Mouse (Mus musculus) kidney, adult 8-10 months (tissue): ENCODE measurements around the gene Atp6v0a1.

Experiments used
- DNase-seq, 2 experiments: peaks; one replicate each; pipeline ENCODE4 v3.0.0; 2022

Gene Atp6v0a1

DNA sequence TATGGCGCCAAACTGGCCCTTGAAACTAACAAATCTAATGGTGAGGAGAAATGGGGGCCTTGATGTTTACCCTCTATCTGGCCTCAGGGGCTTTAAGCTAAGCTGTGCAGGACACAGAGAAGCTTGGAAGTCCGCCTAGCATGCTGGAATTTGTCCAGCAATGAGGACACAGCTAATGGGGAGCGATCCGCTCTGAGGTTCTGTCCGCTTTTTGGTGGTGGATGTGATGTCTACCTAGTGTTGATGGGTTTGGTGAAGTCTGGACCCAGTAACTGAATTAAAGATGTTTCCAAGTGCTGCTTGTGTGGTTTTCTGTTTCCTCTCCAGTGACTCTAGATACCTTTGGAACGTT, 77.0 kb downstream of the Atp6v0a1 start:
- no peak for DNase-seq

DNA sequence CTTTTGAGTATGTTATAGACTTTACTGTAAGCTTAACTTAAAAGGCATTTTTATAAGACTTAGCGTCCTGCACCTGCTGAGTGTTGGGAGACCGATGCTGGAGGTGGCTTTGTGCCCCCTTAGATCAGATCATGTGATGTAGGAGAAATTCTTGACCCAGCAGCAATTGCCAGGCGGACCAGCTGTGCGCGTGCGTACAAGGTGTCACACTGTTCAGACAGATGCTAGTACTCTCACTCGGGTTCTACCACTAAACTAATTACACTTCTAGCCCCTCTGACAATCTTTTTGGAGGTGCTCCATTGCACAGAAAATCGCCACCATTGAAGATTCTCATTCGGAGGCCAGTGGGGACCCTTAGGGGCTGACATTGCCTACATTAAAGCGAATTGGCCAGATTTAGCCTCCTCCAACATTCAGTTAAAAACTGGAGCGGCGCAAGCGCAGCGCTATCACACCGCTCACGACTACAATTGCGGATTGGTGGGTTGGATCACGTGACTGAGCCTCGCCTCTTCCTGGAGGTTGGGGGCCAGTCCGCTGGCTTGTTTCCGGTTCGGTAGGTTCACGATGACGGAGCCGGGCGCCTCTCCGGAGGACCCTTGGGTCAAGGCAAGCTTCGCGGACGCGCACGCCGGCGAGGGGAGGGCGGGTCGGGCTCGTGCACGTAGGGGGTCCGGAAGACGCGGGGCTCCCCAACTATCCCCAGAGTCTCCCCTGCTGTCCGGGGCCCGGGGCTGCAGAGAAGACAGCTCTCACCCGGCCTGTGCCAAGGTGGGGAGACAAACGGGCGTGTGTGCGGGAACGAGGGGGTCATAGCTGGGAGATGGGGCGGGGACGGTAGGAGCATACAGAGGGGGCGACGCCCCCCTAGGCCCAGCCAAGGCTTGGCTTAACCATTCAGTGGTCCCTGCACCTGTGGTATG, 77.8 kb downstream of the Atp6v0a1 start, which contains the start of gene Mlx:
TSS of gene Mlx (plus strand) at position 522 of the 926 bp plus-strand sequence.
- DNase-seq = peak; percentile 92 to 93

DNA sequence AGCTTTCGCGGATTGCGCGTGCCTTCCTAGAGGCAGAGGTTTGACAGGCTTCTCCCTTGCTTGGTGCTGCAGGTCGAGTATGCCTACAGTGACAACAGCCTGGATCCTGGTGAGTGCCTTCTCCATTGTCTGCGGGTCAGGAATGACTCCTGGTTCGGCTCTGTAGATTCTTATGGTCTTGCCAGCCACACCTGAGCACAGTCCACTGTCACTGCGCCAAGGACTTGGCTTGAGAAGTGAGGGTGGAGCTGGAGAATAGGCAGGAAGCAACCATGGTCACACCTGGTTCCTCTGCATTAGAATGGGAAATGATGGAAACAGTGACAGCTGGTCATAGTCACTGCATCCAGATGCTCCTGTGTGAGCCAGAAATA, 78.4 kb downstream of the Atp6v0a1 start:
- DNase-seq = peak; percentile 60 to 61

DNA sequence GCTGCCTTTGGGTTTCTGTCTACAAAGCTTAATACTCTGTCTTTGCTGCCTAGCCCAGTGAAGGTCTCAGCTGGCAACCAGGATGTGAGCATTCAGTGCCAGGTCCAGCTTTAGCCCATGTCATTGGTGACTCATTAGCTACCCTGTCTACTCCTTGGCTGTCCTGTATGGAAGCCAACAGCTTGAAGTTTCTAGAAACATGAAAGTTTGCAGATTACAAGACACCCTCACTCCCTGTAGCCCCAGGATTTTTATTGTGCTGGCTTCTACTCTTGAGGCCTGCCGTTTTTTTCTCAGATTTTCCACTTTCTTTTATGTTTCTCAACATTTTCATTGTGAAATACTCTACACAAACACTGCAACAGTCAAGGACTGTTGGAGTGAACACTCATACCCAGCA, 80.7 kb downstream of the Atp6v0a1 start:
- no peak for DNase-seq

DNA sequence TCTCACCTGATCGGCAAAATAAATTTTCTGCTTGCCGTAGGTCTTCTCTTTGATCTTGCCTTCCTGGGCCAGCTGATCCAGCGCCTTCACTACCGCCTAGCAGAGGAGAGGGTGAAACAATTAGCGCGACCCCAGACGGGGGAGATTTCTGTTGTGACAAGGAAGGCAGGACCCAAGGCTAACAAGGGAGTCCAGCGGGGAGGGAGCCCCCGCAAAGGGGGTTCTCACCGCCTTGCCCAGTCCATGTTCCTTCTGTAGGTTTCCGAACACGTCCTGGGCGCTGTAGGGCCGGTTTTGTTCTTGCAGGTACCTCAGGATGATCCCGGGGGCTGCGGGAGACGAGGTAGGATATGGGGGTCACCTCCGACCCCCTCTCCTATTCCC, 85.7 kb downstream of the Atp6v0a1 start:
- DNase-seq = no peak

DNA sequence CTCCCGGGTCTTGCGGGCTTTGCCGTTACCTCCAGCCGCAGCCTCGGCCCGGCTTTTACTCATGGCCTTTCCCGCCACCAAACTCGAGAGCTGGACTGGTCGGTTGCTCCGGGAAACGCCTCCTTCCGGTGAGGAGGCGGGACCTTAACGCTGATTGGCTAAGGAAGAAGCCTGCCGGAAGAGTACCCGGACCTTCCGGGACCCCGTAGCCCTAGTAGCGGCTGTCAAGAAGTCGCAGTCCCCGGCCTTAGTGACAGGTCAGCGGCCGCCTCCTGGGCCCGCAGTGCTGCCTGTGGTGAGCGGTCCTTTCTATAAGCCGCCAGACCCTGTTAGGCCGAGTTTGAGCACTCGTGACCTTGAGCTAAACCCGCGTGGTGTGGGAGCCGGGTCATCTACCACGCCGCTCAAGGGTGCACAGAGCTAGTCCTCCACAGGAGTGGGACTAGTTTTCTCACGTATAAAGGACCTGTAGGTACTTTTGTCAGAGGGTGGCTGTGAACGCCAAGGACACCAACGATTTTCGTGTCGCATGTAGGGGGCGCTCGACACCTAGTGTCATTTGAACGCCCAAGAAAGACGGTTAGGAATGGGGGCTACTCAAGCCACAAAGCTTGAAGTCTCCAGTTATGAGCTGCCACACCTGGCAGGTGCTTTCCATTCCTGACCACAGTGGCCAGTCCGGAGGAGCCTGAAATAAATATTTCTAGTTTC, 86.2 kb downstream of the Atp6v0a1 start, which contains the start of gene Psmc3ip:
TSS of gene Psmc3ip (minus strand) at position 123 of the 711 bp plus-strand sequence.
- peak; percentile 96 to 97 for DNase-seq

DNA sequence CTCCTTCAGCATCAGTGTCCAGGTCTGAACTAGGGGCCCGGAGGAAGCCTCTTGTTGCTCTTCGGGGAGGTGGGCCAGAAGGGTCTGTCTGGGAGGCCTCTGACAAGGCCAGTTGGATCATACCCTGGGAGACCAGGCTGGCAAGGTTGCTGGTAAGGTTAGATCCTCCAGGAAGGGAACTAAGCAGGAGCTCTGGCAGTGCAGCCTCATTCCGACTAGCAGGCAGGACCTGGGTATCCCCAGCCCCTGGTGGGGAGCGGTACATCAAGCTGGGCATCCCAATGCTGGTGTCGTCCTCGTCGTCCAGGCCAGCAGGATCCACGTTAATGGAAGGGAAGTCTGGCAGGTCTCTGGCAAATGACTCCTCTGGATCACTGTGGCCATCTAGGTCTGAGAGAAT, 89.0 kb downstream of the Atp6v0a1 start:
- DNase-seq = no peak

DNA sequence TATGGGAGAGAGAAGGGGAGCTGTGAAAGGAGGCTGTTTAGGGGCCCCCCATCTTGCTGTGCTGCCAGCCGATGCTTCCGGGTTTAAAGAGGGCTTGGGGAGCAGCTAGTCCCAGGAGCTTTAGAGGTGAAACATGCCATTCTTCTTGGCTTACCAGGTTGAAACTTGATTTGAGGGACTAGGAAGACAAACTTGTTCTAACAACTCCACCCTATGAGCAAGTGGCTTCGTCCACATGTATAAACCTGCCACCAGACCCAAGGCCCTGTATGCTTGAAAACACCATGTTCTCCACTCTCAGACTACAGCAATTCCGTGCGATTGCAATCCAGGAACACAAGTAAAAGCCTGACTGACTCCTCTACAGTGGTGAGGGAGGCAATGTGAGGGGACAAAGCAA, 93.8 kb downstream of the Atp6v0a1 start:
- no peak for DNase-seq

DNA sequence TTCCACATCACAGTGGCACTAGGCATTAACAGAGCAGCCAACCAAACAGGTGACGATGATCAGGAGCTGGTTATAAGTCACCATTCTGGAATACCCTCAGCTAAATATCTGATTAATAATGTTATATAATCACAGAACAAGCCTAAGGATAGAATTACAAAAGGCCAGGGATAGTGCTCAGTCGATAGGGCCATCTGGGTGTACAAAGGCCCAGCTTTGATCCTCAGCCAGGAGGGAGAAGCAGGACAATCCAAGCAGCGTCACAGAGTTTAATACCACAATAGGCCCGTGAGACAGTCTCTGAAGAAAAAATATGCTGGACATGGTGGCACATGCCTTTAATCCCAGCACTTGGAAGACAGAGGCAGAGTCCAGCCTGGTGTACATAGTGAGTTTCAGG, 100.1 kb downstream of the Atp6v0a1 start:
- no peak for DNase-seq

DNA sequence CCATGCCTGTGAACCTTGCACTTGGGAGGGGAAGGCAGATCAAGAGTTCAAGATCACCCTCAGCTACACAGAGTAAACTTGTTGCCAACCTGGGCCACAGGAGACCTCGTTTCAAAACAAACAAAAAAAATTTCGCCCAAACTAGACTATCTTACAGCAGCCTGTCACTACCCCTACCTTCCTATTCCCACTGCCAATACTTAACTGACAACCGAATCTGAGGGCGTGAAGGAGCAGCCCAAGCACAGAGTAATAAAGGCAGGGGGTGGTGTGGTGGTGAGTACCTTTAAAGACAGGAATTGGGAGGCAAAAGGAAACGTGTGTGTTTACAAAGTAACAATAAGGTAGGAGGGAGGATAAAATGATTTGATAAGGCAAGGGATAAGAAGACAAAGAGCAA, 101.5 kb downstream of the Atp6v0a1 start:
- no peak for DNase-seq

DNA sequence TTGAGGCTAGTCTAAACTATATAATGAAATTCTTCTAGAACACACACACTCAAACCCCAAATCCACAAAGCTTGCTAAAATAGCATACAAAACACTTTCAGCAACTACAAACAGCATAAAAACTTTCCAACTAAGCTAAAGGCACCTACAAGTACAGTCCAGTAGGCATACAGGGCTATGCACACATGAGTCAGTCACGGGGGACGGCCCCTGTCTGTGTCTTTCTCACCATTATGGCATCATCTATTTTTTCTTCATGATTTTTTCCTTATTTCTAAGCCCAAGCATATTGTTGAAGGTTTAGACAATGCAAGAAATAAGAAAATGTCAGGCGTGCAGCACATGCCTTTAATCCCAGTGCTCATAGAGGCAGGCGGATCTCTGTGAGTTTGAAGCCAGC, 101.9 kb downstream of the Atp6v0a1 start:
- DNase-seq = no peak

DNA sequence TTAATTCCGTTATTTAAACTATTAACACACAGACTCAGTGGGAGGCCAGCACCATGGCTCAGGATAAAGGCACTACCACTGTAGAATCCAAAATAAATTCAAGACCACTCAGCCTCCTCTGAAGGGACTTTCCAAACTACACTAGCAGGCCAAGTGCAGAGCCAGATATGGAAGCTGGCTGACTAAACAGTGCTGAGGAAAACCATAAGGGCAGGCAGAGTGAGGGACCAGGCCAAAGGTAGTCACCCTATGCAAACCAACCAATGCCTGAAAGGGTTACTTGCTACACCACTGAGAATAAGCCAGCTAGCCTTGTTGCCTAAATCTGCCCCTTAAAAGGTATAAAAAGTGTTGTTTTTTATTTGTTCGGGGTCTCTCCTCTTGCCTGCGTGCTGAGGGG, 102.9 kb downstream of the Atp6v0a1 start:
- no peak for DNase-seq
